Mouse (Mus musculus): ENCODE results near the gene Lrriq3. TPM values are rescaled to one million over a fixed set of nuclear protein-coding genes. Genes with fewer than 3 reads are reported as not detected.

Gene Lrriq3
- total and polyA plus RNA-seq, 3 experiments, result 0.19 to 0.24 TPM; not detected in 1

DNA sequence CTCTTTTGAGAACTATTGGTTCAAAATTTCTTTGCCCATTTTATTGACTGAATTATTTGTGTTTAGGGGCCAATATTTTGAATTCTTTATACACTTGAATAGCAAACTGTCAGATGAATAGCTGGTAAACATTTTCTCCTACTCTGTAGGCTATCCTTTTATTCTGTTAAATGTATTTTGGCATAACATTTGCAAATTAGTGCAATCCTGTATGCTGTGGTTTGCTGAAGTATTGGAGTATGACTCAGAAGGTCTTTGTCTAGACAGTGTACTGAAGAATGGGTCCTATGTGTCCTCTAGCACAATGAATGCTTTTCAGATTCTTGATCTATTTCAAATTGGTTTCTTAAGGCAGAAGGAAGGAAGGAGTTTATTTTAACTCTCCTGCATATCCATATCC lies 35.7 kb upstream of the Lrriq3 start:
- Histone ChIP-seq H3K36me3 (ENCODE audit: control insufficient read depth in 1 of 2, insufficient read depth in 2 of 2, low read length in 2 of 2) (no peaks in the 10 kb centered on the region), H3K27me3 (ENCODE audit: control insufficient read depth in 1 of 2, insufficient read depth in 2 of 2, low read length in 2 of 2) (no peaks in the 10 kb centered on the region), H3K27ac (ENCODE audit: control insufficient read depth, low read depth, low read length) (no peak overlapping the region), H3K4me3 (ENCODE audit: control insufficient read depth in 1 of 2, insufficient read depth in 1 of 2, low read depth in 2 of 2, low read length in 2 of 2) (no peak overlapping the region), H3K9ac (ENCODE audit: control insufficient read depth, low read depth, low read length, poor library complexity, severe bottlenecking) (no peak overlapping the region), H3K9me3 (replicated peaks; ENCODE audit: insufficient read depth, low read length) (no peaks in the 10 kb centered on the region), H3K4me1 (ENCODE audit: control insufficient read depth in 1 of 2, insufficient read depth in 2 of 2, low read length in 2 of 2) (no peaks in the 10 kb centered on the region), H3K79me2 (ENCODE audit: control insufficient read depth, insufficient read depth, low read length, poor library complexity) (no peaks in the 10 kb centered on the region)
- no peak for TF ChIP-seq POLR2AphosphoS2 (IDR thresholded peaks at IDR 0.05; ENCODE audit: low read length)
- TF ChIP-seq USF2 (IDR thresholded peaks at IDR 0.05; ENCODE audit: borderline replicate concordance in 1 of 2, insufficient read depth in 1 of 2, low read depth in 1 of 2, low read length in 2 of 2), result no peak
- TF ChIP-seq ETS1 (IDR thresholded peaks at IDR 0.05; ENCODE audit: low read depth, low read length), result no peak
- TF ChIP-seq SIN3A (IDR thresholded peaks at IDR 0.05; ENCODE audit: low read length), result no peak
- TF ChIP-seq TCF12 (IDR thresholded peaks at IDR 0.05; ENCODE audit: low read depth, low read length), result no peak
- TF ChIP-seq MAZ (IDR thresholded peaks at IDR 0.05; ENCODE audit: low read depth, low read length), result no peak
- no peak for TF ChIP-seq NELFE (IDR thresholded peaks at IDR 0.05; ENCODE audit: low read depth, low read length)
- no peak for TF ChIP-seq ZKSCAN1 (IDR thresholded peaks at IDR 0.05; ENCODE audit: low read depth, low read length)
- no peak for TF ChIP-seq GABPA (IDR thresholded peaks at IDR 0.05; ENCODE audit: low read depth, low read length)
- no peak for TF ChIP-seq UBTF (IDR thresholded peaks at IDR 0.05; ENCODE audit: borderline replicate concordance, insufficient read depth, low read depth, low read length)
- no peak for DNase-seq (ENCODE audit: low read depth, low spot score)

DNA sequence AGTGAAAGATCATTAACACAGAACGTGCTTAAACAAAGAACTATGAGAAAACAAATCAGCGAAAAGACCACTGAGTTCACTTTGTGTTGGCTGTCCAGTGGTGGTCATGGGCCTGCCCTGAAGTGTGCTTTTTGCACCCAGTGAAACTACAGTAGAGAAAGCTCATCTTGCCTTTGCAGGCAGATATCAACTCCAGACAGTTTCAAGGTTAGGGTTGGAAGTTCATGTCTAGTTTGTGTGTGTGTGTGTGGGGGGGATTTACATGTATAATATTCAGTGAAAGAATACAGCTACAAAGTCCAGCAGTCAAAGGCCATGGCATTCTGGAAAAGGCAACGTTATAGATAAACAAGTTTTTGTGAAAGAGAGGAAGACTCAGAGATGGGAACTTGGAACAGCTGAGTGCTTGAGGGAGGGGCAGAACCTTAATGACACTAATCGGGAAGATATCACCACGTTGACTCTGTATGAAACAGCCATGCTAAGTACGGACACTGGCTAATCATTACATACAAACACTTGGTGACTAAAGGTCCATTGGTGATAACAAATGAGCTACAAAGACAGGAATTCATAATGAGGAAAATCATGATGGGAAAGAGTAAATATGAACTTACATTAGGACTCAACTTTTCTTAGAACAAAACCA lies 34.3 kb upstream of the Lrriq3 start:
- TF ChIP-seq ZC3H11A (IDR thresholded peaks at IDR 0.05; ENCODE audit: low read depth, low read length), result no peak
- TF ChIP-seq RCOR1 (IDR thresholded peaks at IDR 0.05; ENCODE audit: low read depth, low read length), result no peak
- TF ChIP-seq TAL1 (IDR thresholded peaks at IDR 0.05; ENCODE audit: low read length), result no peak
- TF ChIP-seq GATA1 (IDR thresholded peaks at IDR 0.05; ENCODE audit: low read depth, low read length), result no peak
- no peak for TF ChIP-seq CHD1 (IDR thresholded peaks at IDR 0.05; ENCODE audit: low read depth, low read length)
- no peak for TF ChIP-seq USF2 (IDR thresholded peaks at IDR 0.05; ENCODE audit: borderline replicate concordance in 1 of 2, insufficient read depth in 1 of 2, low read depth in 1 of 2, low read length in 2 of 2)
- TF ChIP-seq BHLHE40 (IDR thresholded peaks at IDR 0.05; ENCODE audit: borderline replicate concordance, low read depth, low read length), result no peak
- TF ChIP-seq CTCF (IDR thresholded peaks at IDR 0.05 in 2 of 3, conservative IDR thresholded peaks at IDR 0.05 in 1 of 3; ENCODE audit: control insufficient read depth in 1 of 3, insufficient read depth in 1 of 3, low read depth in 2 of 3, low read length in 3 of 3, poor library complexity in 1 of 3, severe bottlenecking in 1 of 3), result no peak
- TF ChIP-seq TCF12 (IDR thresholded peaks at IDR 0.05; ENCODE audit: low read depth, low read length), result no peak
- no peak for TF ChIP-seq MEF2A (IDR thresholded peaks at IDR 0.05; ENCODE audit: extremely low read depth, insufficient replicate concordance, low read depth, low read length, poor library complexity, severe bottlenecking)
- no peak for TF ChIP-seq POLR2A (IDR thresholded peaks at IDR 0.05; ENCODE audit: control insufficient read depth in 1 of 2, insufficient read depth in 1 of 2, low read depth in 1 of 2, low read length in 2 of 2, poor library complexity in 1 of 2)
- no peak for TF ChIP-seq UBTF (IDR thresholded peaks at IDR 0.05; ENCODE audit: borderline replicate concordance, insufficient read depth, low read depth, low read length)
- TF ChIP-seq USF1 (IDR thresholded peaks at IDR 0.05; ENCODE audit: low read depth, low read length), result no peak
- TF ChIP-seq CHD2 (IDR thresholded peaks at IDR 0.05; ENCODE audit: low read length), result no peak
- no peak for TF ChIP-seq NRF1 (IDR thresholded peaks at IDR 0.05; ENCODE audit: insufficient read depth, low read depth, low read length, poor library complexity, severe bottlenecking)
- TF ChIP-seq MAZ (IDR thresholded peaks at IDR 0.05; ENCODE audit: low read depth, low read length), result no peak
- no peak for TF ChIP-seq KAT2A (conservative IDR thresholded peaks at IDR 0.05; ENCODE audit: low read depth, low read length)
- no peak for DNase-seq (ENCODE audit: low read depth, low spot score)
- H3K27ac ChIP-seq (ENCODE audit: control insufficient read depth, low read depth, low read length), result no peak overlapping the region

More for the DNA sequence above, 34.3 kb upstream of the Lrriq3 start:
- H3K9me3 ChIP-seq (replicated peaks; ENCODE audit: insufficient read depth, low read length), result no peaks in the 10 kb centered on the region
- no peak overlapping the region for H3K9ac ChIP-seq (ENCODE audit: control insufficient read depth, low read depth, low read length, poor library complexity, severe bottlenecking)
- no peaks in the 10 kb centered on the region for H3K36me3 ChIP-seq (ENCODE audit: control insufficient read depth in 1 of 2, insufficient read depth in 2 of 2, low read length in 2 of 2)
- no peak overlapping the region for H3K4me3 ChIP-seq (ENCODE audit: control insufficient read depth in 1 of 2, insufficient read depth in 1 of 2, low read depth in 2 of 2, low read length in 2 of 2)
- H3K79me2 ChIP-seq (ENCODE audit: control insufficient read depth, insufficient read depth, low read length, poor library complexity), result no peaks in the 10 kb centered on the region
- H3K4me1 ChIP-seq (ENCODE audit: control insufficient read depth in 1 of 2, insufficient read depth in 2 of 2, low read length in 2 of 2), result no peaks in the 10 kb centered on the region
- no peaks in the 10 kb centered on the region for H3K27me3 ChIP-seq (ENCODE audit: control insufficient read depth in 1 of 2, insufficient read depth in 2 of 2, low read length in 2 of 2)
